Mouse (Mus musculus) heart, embryonic 16.5 days (tissue): ENCODE measurements around the gene Prss35. TPM values are rescaled to one million over a fixed set of nuclear protein-coding genes. Genes with fewer than 3 reads are reported as not detected.

Source experiments
- ATAC-seq: fragments of 200-750 bp; cut with Nextera tagmentation; replicated peaks from 2 replicates; pipeline ENCODE4 v1.8.0; 2017; ENCODE audit warnings: moderate number of reproducible peaks; ENCODE audit not compliant: insufficient read depth, low FRiP score; ENCODE audit errors: extremely low read depth
- H3K27ac ChIP-seq: fragments of 300-500 bp; sonication (generic); 2 replicates; pipeline ENCODE4 v1.5.1; 2014; ENCODE audit warnings: mild to moderate bottlenecking, low read length, control low read depth, moderate library complexity
- H3K27me3 ChIP-seq: fragments of 300-500 bp; sonication (generic); 2 replicates; pipeline ENCODE4 v1.6.1; 2014; ENCODE audit warnings: low read length, mixed read lengths; ENCODE audit not compliant: control insufficient read depth, insufficient read depth
- H3K36me3 ChIP-seq: fragments of 300-500 bp; sonication (generic); 2 replicates; pipeline ENCODE4 v1.6.1; 2014; ENCODE audit not compliant: control insufficient read depth, insufficient read depth
- H3K4me1 ChIP-seq: fragments of 300-500 bp; sonication (generic); 2 replicates; pipeline ENCODE4 v1.6.1; 2014; ENCODE audit warnings: low read length, mixed read lengths; ENCODE audit not compliant: control insufficient read depth, insufficient read depth
- H3K4me2 ChIP-seq: fragments of 300-500 bp; sonication (generic); 2 replicates; pipeline ENCODE4 v1.6.1; 2014; ENCODE audit warnings: low read depth, mild to moderate bottlenecking, control low read depth, low read length
- H3K4me3 ChIP-seq: fragments of 300-500 bp; sonication (generic); 2 replicates; pipeline ENCODE4 v1.5.1; 2014; ENCODE audit warnings: mild to moderate bottlenecking, control low read depth, low read length
- H3K9ac ChIP-seq: fragments of 300-500 bp; sonication (generic); 2 replicates; pipeline ENCODE4 v1.6.1; 2014; ENCODE audit warnings: low read length, control low read depth
- H3K9me3 ChIP-seq: fragments of 300-500 bp; sonication (generic); replicated peaks from 2 replicates; pipeline ENCODE4 v1.6.1; 2016; ENCODE audit warnings: low read length; ENCODE audit not compliant: control insufficient read depth
- WGBS: fragments of 180-500 bp; shearing (Covaris S2); extraction: QIAGEN DNeasy Blood & Tissue Kit; methylation state at CpG from one replicate; pipeline ENCODE4 v1.1.7; 2014; 5-methylcytosine and 5-hydroxymethylcytosine counted together
- polyA plus RNA-seq: library from polyadenylated mRNA; unstranded; fragments of >200 nt; fragmentation: Nextera tagmentation; extraction: Ambion mirVana; gene quantifications from 2 replicates; pipeline ENCODE4 v1.2.1, GENCODE M21; 2015

Prss35 gene
- polyA plus RNA-seq, 1 experiment from 2014 or later = 35.1 TPM

- peaks cover 4% of the 10 kb centered on the region for H3K4me1 ChIP-seq
- H3K4me3 ChIP-seq = no peak overlapping the region
- 91% methylated on average over 6 of the region's 6 CpGs for WGBS
- no peak overlapping the region for H3K4me2 ChIP-seq
- H3K27ac ChIP-seq = no peak overlapping the region
- H3K9ac ChIP-seq = no peak overlapping the region
- peaks cover 12% of the 10 kb centered on the region; the same call in 1 of the 2 replicates for H3K36me3 ChIP-seq
- H3K27me3 ChIP-seq = no peaks in the 10 kb centered on the region
- no peaks in the 10 kb centered on the region for H3K9me3 ChIP-seq
- ATAC-seq = no peak
Measured at GRCm38 (mm10) chr9:86775374-86775773, 31.9 kb downstream of the Prss35 start.

- peaks cover 4% of the 10 kb centered on the region for H3K4me1 ChIP-seq
- no peak overlapping the region for H3K27ac ChIP-seq
- no peak overlapping the region for H3K9ac ChIP-seq
- H3K9me3 ChIP-seq = no peaks in the 10 kb centered on the region
- no peaks in the 10 kb centered on the region for H3K27me3 ChIP-seq
- no peak overlapping the region for H3K4me2 ChIP-seq
- H3K4me3 ChIP-seq = no peak overlapping the region
- ATAC-seq = no peak
- peaks cover 14% of the 10 kb centered on the region for H3K36me3 ChIP-seq
- 49% methylated on average over 7 of the region's 7 CpGs for WGBS
Measured at GRCm38 (mm10) chr9:86777309-86777708, 33.9 kb downstream of the Prss35 start.

GRCm38 (mm10) chr9:86778212-86778611, 34.8 kb downstream of the Prss35 start:
- Histone ChIP-seq H3K4me3 (no peak overlapping the region), H3K4me2 (no peak overlapping the region), H3K27me3 (no peaks in the 10 kb centered on the region), H3K9ac (no peak overlapping the region), H3K36me3 (peaks cover 14% of the 10 kb centered on the region), H3K9me3 (no peaks in the 10 kb centered on the region), H3K27ac (no peak overlapping the region), H3K4me1 (no peaks in the 10 kb centered on the region; the same call in 1 of the 2 replicates)
- 69% methylated on average over 4 of the region's 4 CpGs for WGBS
- no peak for ATAC-seq

GRCm38 (mm10) chr9:86781426-86781825, 38.0 kb downstream of the Prss35 start:
- Histone ChIP-seq H3K9me3 (no peaks in the 10 kb centered on the region), H3K9ac (no peak overlapping the region), H3K27me3 (no peaks in the 10 kb centered on the region), H3K36me3 (peaks cover 10% of the 10 kb centered on the region), H3K4me1 (no peaks in the 10 kb centered on the region), H3K27ac (no peak overlapping the region), H3K4me3 (no peak overlapping the region), H3K4me2 (no peak overlapping the region)
- ATAC-seq = no peak
- WGBS = 90% methylated on average over 4 of the region's 4 CpGs

GRCm38 (mm10) chr9:86782836-86783235, 39.4 kb downstream of the Prss35 start:
- Histone ChIP-seq H3K4me2 (no peak overlapping the region), H3K4me1 (no peaks in the 10 kb centered on the region), H3K36me3 (peaks cover 10% of the 10 kb centered on the region), H3K9me3 (no peaks in the 10 kb centered on the region), H3K27ac (no peak overlapping the region), H3K4me3 (no peak overlapping the region), H3K27me3 (no peaks in the 10 kb centered on the region), H3K9ac (no peak overlapping the region)
- WGBS = 91% methylated on average over 2 of the region's 2 CpGs
- no peak for ATAC-seq

GRCm38 (mm10) chr9:86789186-86789585, 45.7 kb downstream of the Prss35 start:
- WGBS = 63% methylated on average over 6 of the region's 6 CpGs
- no peak for ATAC-seq
- Histone ChIP-seq H3K27ac (no peak overlapping the region), H3K27me3 (no peaks in the 10 kb centered on the region), H3K4me1 (no peaks in the 10 kb centered on the region), H3K36me3 (peaks cover 12% of the 10 kb centered on the region; the same call in 1 of the 2 replicates), H3K4me2 (no peak overlapping the region), H3K9ac (no peak overlapping the region), H3K9me3 (no peaks in the 10 kb centered on the region), H3K4me3 (no peak overlapping the region)

GRCm38 (mm10) chr9:86791927-86792326, 48.5 kb downstream of the Prss35 start:
- ATAC-seq = no peak
- no peaks in the 10 kb centered on the region for H3K27me3 ChIP-seq
- H3K9ac ChIP-seq = no peak overlapping the region
- WGBS = 62% methylated on average over 7 of the region's 7 CpGs
- no peak overlapping the region for H3K4me2 ChIP-seq
- H3K4me1 ChIP-seq = no peaks in the 10 kb centered on the region
- no peak overlapping the region for H3K4me3 ChIP-seq
- peaks cover 12% of the 10 kb centered on the region; the same call in 1 of the 2 replicates for H3K36me3 ChIP-seq
- H3K9me3 ChIP-seq = no peaks in the 10 kb centered on the region
- no peak overlapping the region for H3K27ac ChIP-seq

GRCm38 (mm10) chr9:86795236-86795635, 51.8 kb downstream of the Prss35 start:
- Histone ChIP-seq H3K4me3 (no peak overlapping the region), H3K27ac (no peak overlapping the region), H3K9ac (no peak overlapping the region), H3K4me1 (no peaks in the 10 kb centered on the region), H3K9me3 (no peaks in the 10 kb centered on the region), H3K27me3 (no peaks in the 10 kb centered on the region), H3K36me3 (peaks cover 20% of the 10 kb centered on the region; the same call in 1 of the 2 replicates), H3K4me2 (no peak overlapping the region)
- ATAC-seq = no peak
- WGBS = 64% methylated on average over 3 of the region's 3 CpGs

GRCm38 (mm10) chr9:86797553-86797952, 54.1 kb downstream of the Prss35 start:
- peaks cover 16% of the 10 kb centered on the region; the same call in 1 of the 2 replicates for H3K36me3 ChIP-seq
- no peaks in the 10 kb centered on the region for H3K9me3 ChIP-seq
- H3K9ac ChIP-seq = no peak overlapping the region
- no peak for ATAC-seq
- H3K27ac ChIP-seq = no peak overlapping the region
- no peak overlapping the region for H3K4me3 ChIP-seq
- H3K4me2 ChIP-seq = no peak overlapping the region
- no peaks in the 10 kb centered on the region for H3K27me3 ChIP-seq
- no peaks in the 10 kb centered on the region for H3K4me1 ChIP-seq
- whole genome bisulfite sequencing = 90% methylated on average over 4 of the region's 4 CpGs
